Mouse (Mus musculus) adrenal gland, postnatal 10 days (tissue): Measurements from ENCODE around the gene Stip1. TPM values are rescaled to one million over a fixed set of nuclear protein-coding genes. Genes with fewer than 3 reads are reported as not detected.
A peak's percentile ranks its signal among the peaks of the same experiment; 100 is the strongest.
"Not testable (repeated sequence)": the region's sequence is repeated elsewhere in the genome, so short reads cannot be mapped to it uniquely, and the experiment has no call there.

Experiments
- DNase-seq: peaks from one replicate; pipeline ENCODE4 v3.0.0; 2021; ENCODE audit warnings: mixed read lengths
- total RNA-seq, 2 experiments: library from RNA; stranded (reverse); gene quantifications; 2 replicates each; pipeline ENCODE4 v1.2.3; 2021

Stip1 gene
- total RNA-seq, 2 experiments from 2014 or later, result 101 to 107 TPM

GRCm38 (mm10) chr19:7066034-7066827 lies 26.5 kb upstream of the Stip1 start:
- DNase-seq, result no peak

GRCm38 (mm10) chr19:7064571-7064970 lies 24.8 kb upstream of the Stip1 start:
- peak; percentile 92 for DNase-seq

DNA sequence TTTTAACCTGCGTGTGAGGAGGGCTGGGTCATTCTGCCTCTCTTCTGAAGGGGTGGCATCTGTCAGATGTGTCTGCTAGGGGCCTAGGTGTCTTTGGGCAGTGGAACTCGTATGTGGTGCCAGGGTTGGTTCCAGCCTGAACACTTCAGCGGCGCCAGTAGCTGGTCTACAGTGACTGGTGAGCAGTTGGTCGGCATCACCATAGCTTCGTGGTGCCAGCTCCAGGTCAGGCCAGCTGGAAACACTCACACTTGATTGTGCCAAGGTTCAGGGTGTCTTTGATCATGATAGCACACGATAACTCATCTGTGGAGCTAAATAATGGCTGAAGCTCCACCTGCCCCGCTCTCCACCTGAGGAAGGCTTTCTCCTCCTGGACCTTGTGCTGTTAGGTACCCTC lies 23.1 kb upstream of the Stip1 start:
- no peak for DNase-seq

DNA sequence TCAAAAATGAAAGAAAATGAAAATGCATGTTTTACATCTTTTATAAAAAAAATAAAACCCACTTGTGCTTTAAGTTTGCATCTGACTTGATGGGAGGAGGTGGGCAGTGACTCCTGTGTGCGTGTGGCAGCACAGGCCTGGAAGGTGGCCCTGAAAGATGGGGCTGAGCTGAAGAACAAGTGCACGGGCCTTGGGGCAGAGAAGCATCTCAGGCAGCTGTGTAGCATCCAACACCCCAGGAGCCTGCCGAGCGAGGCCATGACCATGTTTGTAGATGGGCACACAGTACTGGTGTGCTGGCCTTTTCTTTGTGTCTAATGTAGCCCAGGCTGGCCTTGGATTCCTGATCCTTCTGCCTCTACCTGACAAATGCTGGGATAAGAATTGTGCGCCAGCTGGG lies 22.3 kb upstream of the Stip1 start:
- DNase-seq, result no peak

DNA sequence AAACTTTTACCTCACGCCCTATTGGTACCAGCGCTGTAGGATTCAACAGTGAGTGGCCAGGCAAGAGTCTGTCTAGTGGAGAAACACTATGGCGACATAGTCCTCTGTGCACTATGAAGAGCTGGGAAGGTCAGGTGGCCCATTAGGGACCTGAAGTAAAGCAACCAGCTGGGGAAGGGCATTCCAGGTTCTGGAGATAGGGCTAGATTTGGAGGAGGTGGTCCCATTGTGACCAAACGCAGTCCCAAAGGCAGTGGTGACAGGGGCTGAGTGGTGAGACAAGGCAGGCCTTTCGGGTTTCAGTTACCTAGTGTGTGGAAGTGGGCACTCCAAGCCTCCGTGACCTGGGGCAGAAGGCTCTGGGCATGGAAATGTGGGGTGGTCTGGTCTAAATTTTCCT lies 18.8 kb upstream of the Stip1 start:
- no peak for DNase-seq

DNA sequence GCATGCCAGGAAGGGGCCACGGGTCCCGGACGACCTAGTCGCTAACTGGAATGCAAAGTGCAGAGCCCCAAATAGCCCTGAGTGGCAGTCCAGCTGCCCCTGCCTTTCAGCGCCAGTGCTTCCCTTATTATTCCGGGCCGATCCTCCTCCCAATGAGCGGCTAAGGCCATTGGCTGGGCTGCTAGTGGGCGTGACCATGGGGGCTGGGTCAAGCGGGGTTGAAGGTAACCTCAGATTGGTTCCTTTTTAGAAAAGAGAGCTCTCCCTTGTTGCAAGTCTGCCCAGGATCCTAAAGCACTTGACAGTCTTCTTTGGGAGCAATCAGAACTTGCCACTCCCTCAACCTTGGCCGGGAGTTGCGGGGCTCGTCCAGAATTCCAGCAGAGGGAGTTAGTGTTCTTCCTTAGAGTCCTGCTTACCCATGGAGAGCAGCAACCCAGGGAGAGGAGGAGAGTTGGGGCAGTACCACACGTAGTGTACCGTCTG lies 18.0 kb upstream of the Stip1 start:
- DNase-seq, result peak; percentile 92

DNA sequence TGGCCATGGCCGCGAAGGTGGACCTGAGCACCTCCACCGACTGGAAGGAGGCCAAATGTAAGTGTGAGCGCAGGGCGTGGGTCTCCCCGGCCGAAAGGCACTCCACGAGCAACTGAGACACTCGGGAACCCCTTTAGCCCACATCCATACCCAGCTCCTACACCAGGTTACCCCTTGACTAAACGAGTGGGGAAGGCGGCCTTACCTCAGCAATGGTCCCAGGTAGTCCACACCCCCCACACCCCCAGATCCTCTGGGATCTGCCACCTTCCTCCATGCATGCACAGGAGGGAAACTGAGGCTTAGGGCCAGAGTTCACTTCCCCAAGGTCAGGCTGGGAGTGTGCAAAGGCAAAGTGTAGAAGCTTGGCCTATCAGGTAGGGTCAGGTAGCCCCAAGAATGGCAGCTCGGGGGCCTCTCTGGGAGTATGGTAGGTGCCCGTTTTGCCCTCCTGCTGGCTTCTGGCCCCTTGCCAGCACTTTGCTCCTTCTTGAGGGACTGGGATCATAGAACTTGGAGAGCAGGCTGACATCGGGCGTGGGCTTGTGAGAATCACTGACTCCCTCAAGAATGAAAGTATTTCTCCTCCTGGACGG lies 17.5 kb upstream of the Stip1 start:
- peak; percentile 82 for DNase-seq

DNA sequence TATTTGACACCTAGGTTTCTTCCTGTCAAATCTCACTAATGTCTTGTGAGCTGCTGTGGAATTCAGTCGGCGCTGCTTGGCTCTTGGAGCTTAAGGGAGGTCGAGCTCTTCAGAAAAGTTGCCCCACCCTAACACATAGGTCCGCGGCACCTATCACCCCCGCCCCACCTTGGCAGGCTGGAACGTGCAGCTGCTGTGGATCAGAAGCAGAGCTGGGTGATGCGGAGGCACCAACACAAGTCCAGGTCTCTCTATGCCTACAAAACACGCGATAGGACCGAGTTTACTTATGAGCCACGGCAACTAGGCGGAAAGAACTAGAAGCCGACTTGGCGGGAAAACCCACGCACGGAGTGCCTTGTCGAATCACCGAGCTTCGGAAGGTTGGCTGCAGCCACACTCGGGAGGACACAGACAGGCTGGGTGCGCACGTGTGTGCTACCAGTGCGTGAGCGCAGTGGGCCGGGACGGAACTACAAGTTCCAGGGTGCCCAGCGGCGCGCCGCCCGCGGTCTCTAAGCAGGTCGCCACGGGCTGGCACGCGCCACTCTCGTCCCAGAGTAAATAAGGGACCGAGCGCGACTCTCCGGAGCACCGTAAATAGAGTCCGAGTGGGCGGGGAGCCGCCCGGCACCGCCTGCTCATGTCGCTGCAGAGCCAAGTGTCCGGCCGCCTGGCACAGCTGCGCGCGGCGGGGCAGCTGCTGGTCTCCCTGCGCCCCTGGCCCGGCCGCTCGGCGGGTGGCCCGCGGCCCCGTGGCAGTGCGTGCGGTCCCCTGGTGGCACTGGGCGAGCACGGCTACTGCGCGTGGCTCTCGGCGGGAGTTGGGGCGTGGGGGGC lies 16.7 kb upstream of the Stip1 start, which contains the start of gene Macrod1:
TSS of gene Macrod1 (plus strand) at position 563 of the 840 bp plus-strand sequence.
- DNase-seq, result peak; percentile 87

GRCm38 (mm10) chr19:7055173-7055572 lies 15.4 kb upstream of the Stip1 start:
- no peak for DNase-seq

- DNase-seq, result peak; percentile 42
Observed at GRCm38 (mm10) chr19:7054772-7055171, 15.0 kb upstream of the Stip1 start.

DNA sequence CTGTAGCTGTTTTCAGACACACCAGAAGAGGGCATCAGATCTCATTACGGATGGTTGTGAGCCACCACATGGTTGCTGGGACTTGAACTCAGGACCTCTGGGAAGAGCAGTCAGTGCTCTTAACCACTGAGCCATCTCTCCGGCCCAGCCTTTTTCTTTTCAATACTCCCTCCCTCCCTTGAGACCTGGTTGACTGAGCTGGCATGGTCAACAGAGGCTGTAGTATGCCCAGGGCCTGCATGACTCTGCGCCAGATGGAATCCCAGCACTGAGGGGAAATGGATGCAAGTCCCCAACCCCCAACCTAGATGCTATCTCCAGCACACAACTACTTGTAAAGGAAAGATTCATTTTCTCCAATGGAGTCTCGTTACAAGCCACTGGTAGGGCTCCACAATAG lies 13.6 kb upstream of the Stip1 start:
- not testable (repeated sequence) for DNase-seq

- DNase-seq, result no peak
Observed at GRCm38 (mm10) chr19:7044706-7045105, 4.9 kb upstream of the Stip1 start.

DNA sequence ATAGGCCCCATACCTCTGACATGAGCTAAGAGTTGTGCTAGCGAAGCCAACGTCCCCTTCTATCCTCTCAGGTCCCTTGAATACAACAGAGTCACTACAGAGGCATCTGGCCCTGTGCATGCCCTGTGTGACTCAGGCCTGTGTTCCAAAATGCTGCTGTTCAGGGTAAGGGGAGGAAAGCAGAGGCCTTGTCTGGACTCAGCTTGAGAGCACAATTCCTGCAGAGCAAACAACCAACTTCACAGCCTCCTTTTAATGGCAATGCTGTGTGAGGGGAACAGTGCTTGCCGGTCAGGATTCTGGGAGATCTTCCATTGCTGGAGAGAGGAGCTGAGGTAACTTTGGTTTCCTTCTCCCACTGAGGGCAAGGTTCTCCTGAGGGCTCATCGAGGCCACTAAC lies 4.5 kb upstream of the Stip1 start:
- no peak for DNase-seq

- DNase-seq, result no peak
Observed at GRCm38 (mm10) chr19:7041171-7041570, 1.4 kb upstream of the Stip1 start.

GRCm38 (mm10) chr19:7040637-7041130 lies 917 bp upstream of the Stip1 start:
- DNase-seq, result no peak

- peak; percentile 71 for DNase-seq
Observed at GRCm38 (mm10) chr19:7039088-7039720, 563 bp downstream of the Stip1 start.

GRCm38 (mm10) chr19:7034006-7034405 lies 5.8 kb downstream of the Stip1 start:
- no peak for DNase-seq

DNA sequence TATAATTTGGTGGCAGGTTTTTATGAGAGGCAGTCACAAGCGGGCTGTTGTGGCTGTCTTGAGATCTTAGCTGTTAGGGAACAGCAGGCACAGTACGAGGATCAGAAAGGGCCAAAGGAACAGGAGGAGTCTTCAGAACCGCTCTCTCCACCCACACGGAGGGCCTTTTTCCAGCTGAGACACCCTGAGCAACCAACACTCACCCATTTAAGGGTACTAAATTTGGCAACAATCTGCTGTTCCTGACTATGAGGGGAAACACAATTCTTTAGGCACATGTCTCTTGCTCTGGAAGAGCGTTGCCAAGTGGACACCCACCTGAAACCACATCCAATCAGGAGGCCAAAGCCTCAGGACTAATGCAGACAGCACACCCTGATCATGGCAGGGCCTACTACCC lies 10.2 kb downstream of the Stip1 start:
- no peak for DNase-seq

DNA sequence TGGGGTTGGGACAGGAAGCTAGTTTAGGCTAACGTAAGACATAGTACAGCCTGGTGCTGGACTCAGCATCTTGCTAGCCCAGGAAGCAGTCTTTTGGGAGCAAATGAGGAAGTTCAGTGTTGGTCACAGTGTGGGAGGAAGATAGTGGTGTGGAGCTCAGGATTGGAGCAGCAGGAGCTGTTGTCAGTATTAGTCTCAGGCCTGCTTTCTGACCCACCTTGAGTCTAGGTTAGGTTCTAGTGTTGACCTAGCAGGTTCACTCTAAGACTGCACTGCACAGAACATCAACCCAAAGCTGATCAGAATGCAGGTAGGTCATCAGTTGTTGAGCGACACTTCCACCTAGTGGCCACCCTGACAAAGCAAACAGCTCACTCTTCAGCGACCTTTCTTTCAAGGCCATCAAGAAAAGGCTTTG lies 19.5 kb downstream of the Stip1 start:
- peak; percentile 77 for DNase-seq

DNA sequence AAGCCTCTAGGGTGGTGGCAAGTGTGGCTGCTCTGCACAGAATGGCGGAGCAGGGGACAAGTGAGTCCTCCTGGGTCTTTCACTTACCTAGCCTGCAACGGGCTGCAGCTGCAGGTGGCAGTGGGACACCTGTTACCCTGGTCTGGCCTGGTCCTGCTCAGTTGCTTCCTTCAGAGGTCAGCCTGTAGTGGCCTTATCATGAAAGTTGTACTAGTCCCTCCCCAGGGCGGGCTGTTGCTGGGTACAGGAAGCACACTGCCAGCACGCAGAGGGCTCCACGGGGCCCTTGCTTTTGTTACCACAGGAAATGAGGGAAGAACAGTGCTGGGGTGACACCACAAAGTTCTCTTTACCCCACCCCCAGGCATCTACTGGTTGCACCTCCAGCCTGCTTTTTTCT lies 20.6 kb downstream of the Stip1 start, which contains the start of gene Fermt3:
TSS of gene Fermt3 (minus strand) at position 279 of the 400 bp plus-strand sequence.
- peak; percentile 38 for DNase-seq

DNA sequence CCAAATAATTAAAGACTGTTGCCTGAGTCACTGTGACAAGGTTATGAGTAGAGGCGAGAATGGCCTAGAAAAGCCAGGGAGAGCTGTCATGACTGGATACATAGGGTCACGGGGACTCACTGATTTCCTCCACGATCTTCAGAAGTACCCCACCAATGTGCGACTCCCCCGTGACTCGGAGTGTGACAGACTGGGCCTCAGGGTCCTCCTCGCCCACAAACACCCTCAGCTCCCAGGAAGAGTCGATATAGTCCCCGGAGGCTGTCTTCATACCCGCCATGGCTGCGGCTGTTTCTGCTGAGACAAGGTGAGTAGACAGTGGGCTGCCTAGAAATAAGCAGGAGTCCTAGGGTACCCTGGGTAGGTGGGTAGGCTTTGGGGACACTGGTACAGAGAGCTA lies 21.2 kb downstream of the Stip1 start:
- DNase-seq, result peak; percentile 7
